Mouse (Mus musculus): ENCODE measurements around the gene Ints12. TPM values are rescaled to one million over a fixed set of nuclear protein-coding genes. Genes with fewer than 3 reads are reported as not detected.

Gene Ints12
- total and polyA plus RNA-seq, 2 experiments from 2014 or later: 10.0 to 12.3 TPM

DNA sequence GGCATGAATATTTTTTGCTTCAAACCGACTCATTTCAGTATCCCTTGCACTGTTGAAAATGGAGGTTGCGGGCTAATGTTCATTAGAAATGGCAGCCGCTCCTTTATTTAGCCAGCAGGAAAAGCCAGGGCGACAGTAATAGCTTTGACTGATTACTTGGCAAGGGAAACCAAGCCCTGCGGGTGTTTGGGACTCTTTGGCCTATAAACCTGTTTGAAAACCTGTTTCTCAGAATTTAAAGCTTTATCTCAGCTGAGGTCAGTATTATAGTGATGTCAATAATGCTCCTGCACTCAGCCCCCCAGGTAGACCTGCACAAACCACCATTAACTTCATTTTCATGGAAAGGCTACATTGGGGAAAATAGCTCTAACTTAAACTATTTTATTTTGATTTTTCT lies 66.6 kb downstream of the Ints12 start:
- no peak overlapping the region for H3K4me2 ChIP-seq (ENCODE audit: low read depth)
- no peak overlapping the region for H3K9ac ChIP-seq
- H3K36me3 ChIP-seq (ENCODE audit: insufficient read depth): no peaks in the 10 kb centered on the region
- no peak for DNase-seq
- no peak overlapping the region for H3K27ac ChIP-seq (ENCODE audit: low read depth, low read length)
- no peak overlapping the region for H3K4me3 ChIP-seq (ENCODE audit: low read depth, low read length)
- no peak for TF ChIP-seq CTCF (IDR thresholded peaks at IDR 0.05; ENCODE audit: low read depth)
- H3K9me3 ChIP-seq (ENCODE audit: low read length): no peaks in the 10 kb centered on the region
- ATAC-seq: no peak
- H3K27me3 ChIP-seq (ENCODE audit: insufficient read depth, low read length): no peaks in the 10 kb centered on the region; the same call in 1 of the 2 replicates
- whole genome bisulfite sequencing: 70% methylated on average over 5 of the region's 5 CpGs
- H3K4me1 ChIP-seq (ENCODE audit: insufficient read depth): no peaks in the 10 kb centered on the region

Other genes starting within 250 kb of the Ints12 start
- 6.8 and 9.0 TPM in 2 replicates for gene Npnt, start 141.5 kb upstream of the Ints12 start, total RNA-seq (2014; rRNA removed)
- gene Npnt, start 141.5 kb upstream of the Ints12 start, polyA plus RNA-seq (2015; fragmentation: Nextera tagmentation; extraction: Ambion mirVana): 9.0 and 14.3 TPM in 2 replicates
- 9.5 and 12.8 TPM in 2 replicates for gene Gstcd, start 193 bp downstream of the Ints12 start, total RNA-seq (2014; rRNA removed)
- 1.4 and 2.1 TPM in 2 replicates for gene Gstcd, start 193 bp downstream of the Ints12 start, polyA plus RNA-seq (2015; fragmentation: Nextera tagmentation; extraction: Ambion mirVana)
- 0.15 and 0.33 TPM in 2 replicates for gene Arhgef38, start 143.1 kb downstream of the Ints12 start, total RNA-seq (2014; rRNA removed)
- 0.05 and 0.12 TPM in 2 replicates for gene Arhgef38, start 143.1 kb downstream of the Ints12 start, polyA plus RNA-seq (2015; fragmentation: Nextera tagmentation; extraction: Ambion mirVana)
- gene Ppa2, start 218.3 kb downstream of the Ints12 start, total RNA-seq (2014; rRNA removed): 34.4 and 47.6 TPM in 2 replicates
- gene Ppa2, start 218.3 kb downstream of the Ints12 start, polyA plus RNA-seq (2015; fragmentation: Nextera tagmentation; extraction: Ambion mirVana): 82.8 and 91.0 TPM in 2 replicates